Mouse (Mus musculus) brain, embryonic 14.5 days (tissue): Measurements from ENCODE around the gene Gm49416.
"Not testable (repeated sequence)": the region's sequence is repeated elsewhere in the genome, so short reads cannot be mapped to it uniquely, and the experiment has no call there.

ENCODE experiments used
- CTCF ChIP-seq: fragments of 200-500 bp; IDR thresholded peaks from 2 replicates; pipeline ENCODE4 v1.5.1; 2012; ENCODE audit warnings: inconsistent platforms, mild to moderate bottlenecking, moderate library complexity, borderline replicate concordance; ENCODE audit not compliant: insufficient read depth, insufficient read length; ENCODE audit errors: extremely low read depth
- POLR2A ChIP-seq: fragments of 200-500 bp; IDR thresholded peaks from 2 replicates; pipeline ENCODE4 v1.6.1; 2012; ENCODE audit warnings: mild to moderate bottlenecking, inconsistent platforms, borderline replicate concordance; ENCODE audit not compliant: poor library complexity, insufficient read depth, insufficient read length, severe bottlenecking; ENCODE audit errors: extremely low read depth

DNA sequence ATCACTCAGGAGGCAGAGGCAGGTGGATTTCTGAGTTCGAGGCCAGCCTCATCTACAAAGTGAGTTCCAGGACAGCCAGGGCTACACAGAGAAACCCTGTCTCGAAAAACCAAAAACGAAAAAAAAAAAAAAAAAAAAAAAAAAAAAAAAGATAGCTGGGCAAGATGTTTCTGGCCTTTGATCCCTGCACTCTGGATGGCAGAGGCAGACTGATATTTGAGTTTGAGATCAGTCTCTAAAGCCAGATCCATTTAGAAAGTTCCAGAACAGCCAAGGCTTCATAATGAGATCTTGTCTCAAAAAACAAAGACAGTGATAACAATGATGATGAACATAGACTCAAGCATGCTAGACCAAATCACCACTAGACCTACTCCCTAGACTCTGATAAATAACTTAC, 18.3 kb upstream of the Gm49416 start:
- TF ChIP-seq CTCF, POLR2A: not testable (repeated sequence)
